Mouse (Mus musculus) adrenal gland (tissue): ENCODE data around the gene Ncaph2.

ENCODE experiments used
- intact Hi-C: fragments of 180-260 bp; cut with DNase I; formaldehyde crosslinking; loops from one replicate; pipeline ENCODE4 v1.15.1; 2025
- long read RNA-seq, 2 experiments: library from polyadenylated mRNA; unstranded; transcript quantifications; one replicate each; pipeline ENCODE4 v2.0.0; 2020; ENCODE audit warnings: borderline replicate concordance in 1 of 2; ENCODE audit not compliant: insufficient replicate concordance in 1 of 2

Ncaph2 gene
- long read RNA-seq, experiment 1, transcript Ncaph2-202 (20 exons, 3,299 nt) = major isoform, 39 of 67 reads
- long read RNA-seq, experiment 1, transcript Ncaph2-209 (20 exons, 3,255 nt) = minor isoform, 6 of 67 reads
- long read RNA-seq, experiment 1, transcript Ncaph2-203 (20 exons, 3,302 nt) = minor isoform, 8 of 67 reads
- long read RNA-seq, experiment 1, partial matches to known transcripts = 5 of 67 reads
- long read RNA-seq, experiment 1, other reads (novel, unspliced or antisense) = 7 of 67 reads
- long read RNA-seq, experiment 2, transcript Ncaph2-203 (20 exons, 3,302 nt) = minor isoform, 10 of 88 reads
- long read RNA-seq, experiment 2, transcript Ncaph2-209 (20 exons, 3,255 nt) = minor isoform, 7 of 88 reads
- long read RNA-seq, experiment 2, transcript Ncaph2-202 (20 exons, 3,299 nt) = major isoform, 44 of 88 reads
- long read RNA-seq, experiment 2, partial matches to known transcripts = 10 of 88 reads
- long read RNA-seq, experiment 2, other reads (novel, unspliced or antisense) = 13 of 88 reads

- intact Hi-C loops = no loop called here
Observed at GRCm38 (mm10) chr15:89355241-89356187, at the start of gene Ncaph2, which contains the start of gene Lmf2. TSS of gene Ncaph2 (plus strand) at chr15:89355719. TSS of gene Lmf2 (minus strand) at chr15:89355659.

GRCm38 (mm10) chr15:89305966-89306365 is 49.6 kb upstream of the Ncaph2 start:
- intact Hi-C loops = no loop called here

GRCm38 (mm10) chr15:89307461-89307860 is 48.1 kb upstream of the Ncaph2 start:
- intact Hi-C loops = no loop called here

- intact Hi-C loops = no loop called here
Observed at GRCm38 (mm10) chr15:89308406-89309139, 46.9 kb upstream of the Ncaph2 start.

GRCm38 (mm10) chr15:89309962-89310498 is 45.5 kb upstream of the Ncaph2 start:
- intact Hi-C loops = no loop called here

- intact Hi-C loops = no loop called here
Observed at GRCm38 (mm10) chr15:89313359-89313758, 42.2 kb upstream of the Ncaph2 start.

- intact Hi-C loops = no loop called here
Observed at GRCm38 (mm10) chr15:89314107-89314506, 41.4 kb upstream of the Ncaph2 start.

GRCm38 (mm10) chr15:89314511-89315189 is 40.9 kb upstream of the Ncaph2 start:
- intact Hi-C loops = no loop called here

- intact Hi-C loops = no loop called here
Observed at GRCm38 (mm10) chr15:89315190-89315731, 40.3 kb upstream of the Ncaph2 start, which contains the start of gene Sbf1. TSS of gene Sbf1 (minus strand) at chr15:89315311.

- intact Hi-C loops = no loop called here
Observed at GRCm38 (mm10) chr15:89316146-89316545, 39.4 kb upstream of the Ncaph2 start.

GRCm38 (mm10) chr15:89321264-89321663 is 34.3 kb upstream of the Ncaph2 start:
- intact Hi-C loops = no loop called here

GRCm38 (mm10) chr15:89322670-89323522 is 32.6 kb upstream of the Ncaph2 start, which contains the start of gene Adm2:
TSS of gene Adm2 (plus strand) at chr15:89322720.
- intact Hi-C loops = no loop called here

GRCm38 (mm10) chr15:89323656-89324055 is 31.9 kb upstream of the Ncaph2 start:
- intact Hi-C loops = no loop called here

GRCm38 (mm10) chr15:89326441-89326840 is 29.1 kb upstream of the Ncaph2 start:
- intact Hi-C loops = no loop called here

GRCm38 (mm10) chr15:89334271-89334670 is 21.2 kb upstream of the Ncaph2 start, which contains the start of gene Miox:
TSS of gene Miox (plus strand) at chr15:89334398.
- intact Hi-C loops = no loop called here

GRCm38 (mm10) chr15:89334774-89335537 is 20.6 kb upstream of the Ncaph2 start:
- intact Hi-C loops = no loop called here

GRCm38 (mm10) chr15:89336422-89336821 is 19.1 kb upstream of the Ncaph2 start:
- intact Hi-C loops = no loop called here

- intact Hi-C loops = no loop called here
Observed at GRCm38 (mm10) chr15:89339696-89340095, 15.8 kb upstream of the Ncaph2 start.
